Mouse (Mus musculus) embryonic facial prominence, embryonic 11.5 days (tissue): ENCODE results near the gene Rnf213. TPM values are rescaled to one million over a fixed set of nuclear protein-coding genes. Genes with fewer than 3 reads are reported as not detected.

ENCODE experiments used
- ATAC-seq: fragments of 200-750 bp; cut with Nextera tagmentation; replicated peaks from 2 replicates; pipeline ENCODE4 v1.8.0; 2017; ENCODE audit warnings: low read depth; ENCODE audit not compliant: insufficient number of reproducible peaks, low FRiP score, low TSS enrichment
- DNase-seq: peaks from one replicate; pipeline ENCODE4 v3.0.0-alpha.2; 2015; ENCODE audit warnings: low spot score
- H3K27ac ChIP-seq: fragments of 300-500 bp; sonication (generic); replicated peaks from 2 replicates; pipeline ENCODE4 v1.5.1; 2014; ENCODE audit warnings: mild to moderate bottlenecking, low read depth, low read length, control low read depth
- H3K27me3 ChIP-seq: fragments of 300-500 bp; sonication (generic); 2 replicates; pipeline ENCODE4 v1.6.1; 2014; ENCODE audit warnings: mild to moderate bottlenecking, low read length, moderate library complexity, mixed read lengths; ENCODE audit not compliant: control insufficient read depth, insufficient read depth
- H3K36me3 ChIP-seq: fragments of 300-500 bp; sonication (generic); replicated peaks from 2 replicates; pipeline ENCODE4 v1.6.1; 2014; ENCODE audit warnings: low read depth, mild to moderate bottlenecking, low read length, moderate library complexity, mixed read lengths; ENCODE audit not compliant: control insufficient read depth, insufficient read depth
- H3K4me1 ChIP-seq: fragments of 300-500 bp; sonication (generic); 2 replicates; pipeline ENCODE4 v1.6.1; 2014; ENCODE audit warnings: low read length, mixed read lengths; ENCODE audit not compliant: control insufficient read depth, insufficient read depth
- H3K4me2 ChIP-seq: fragments of 300-500 bp; sonication (generic); 2 replicates; pipeline ENCODE4 v1.6.1; 2014; ENCODE audit warnings: low read depth, mild to moderate bottlenecking, control low read depth, low read length, moderate library complexity
- H3K4me3 ChIP-seq: fragments of 300-500 bp; sonication (generic); 2 replicates; pipeline ENCODE4 v1.5.1; 2014; ENCODE audit warnings: low read depth, low read length, control low read depth
- H3K9ac ChIP-seq: fragments of 300-500 bp; sonication (generic); replicated peaks from 2 replicates; pipeline ENCODE4 v1.6.1; 2014; ENCODE audit warnings: mild to moderate bottlenecking, control low read depth, low read length
- H3K9me3 ChIP-seq: fragments of 300-500 bp; sonication (generic); replicated peaks from 2 replicates; pipeline ENCODE4 v1.6.1; 2016; ENCODE audit warnings: mild to moderate bottlenecking, low read length, inconsistent platforms, mixed read lengths; ENCODE audit not compliant: control insufficient read depth
- WGBS: fragments of 180-500 bp; shearing (Covaris S2); extraction: QIAGEN DNeasy Blood & Tissue Kit; methylation state at CpG from one replicate; pipeline ENCODE4 v1.1.7; 2014; 5-methylcytosine and 5-hydroxymethylcytosine counted together
- polyA plus RNA-seq: library from polyadenylated mRNA; unstranded; fragments of >200 nt; fragmentation: Nextera tagmentation; extraction: Ambion mirVana; gene quantifications from 2 replicates; pipeline ENCODE4 v1.2.1, GENCODE M21; 2014

Rnf213 gene
- polyA plus RNA-seq, 1 experiment from 2014 or later = 1.8 TPM

- 2% methylated on average over 35 of the region's 40 CpGs for WGBS
- Histone ChIP-seq H3K4me2 (peak within 1 kb of the TSS; percentile 94), H3K4me3 (peak within 1 kb of the TSS; percentile 69), H3K4me1 (no peaks in the 10 kb centered on the region), H3K9ac (peak within 1 kb of the TSS; percentile 77), H3K9me3 (no peaks in the 10 kb centered on the region), H3K36me3 (no peaks in the 10 kb centered on the region), H3K27ac (0 out of 2 replicates have a peak within 1 kb of the TSS, but pooled peaks have one; percentile 32), H3K27me3 (no peaks in the 10 kb centered on the region)
- DNase-seq (peak; percentile 91), ATAC-seq (peak; percentile 91)
These were observed 37.2 kb upstream of the Rnf213 start, which contains the start of the genes Sgsh and Slc26a11 for GRCm38 (mm10) chr11:119355443-119356385. Gene Sgsh, minus strand, starts transcription at chr11:119355536. Gene Slc26a11, plus strand, starts transcription at chr11:119355557.

DNA sequence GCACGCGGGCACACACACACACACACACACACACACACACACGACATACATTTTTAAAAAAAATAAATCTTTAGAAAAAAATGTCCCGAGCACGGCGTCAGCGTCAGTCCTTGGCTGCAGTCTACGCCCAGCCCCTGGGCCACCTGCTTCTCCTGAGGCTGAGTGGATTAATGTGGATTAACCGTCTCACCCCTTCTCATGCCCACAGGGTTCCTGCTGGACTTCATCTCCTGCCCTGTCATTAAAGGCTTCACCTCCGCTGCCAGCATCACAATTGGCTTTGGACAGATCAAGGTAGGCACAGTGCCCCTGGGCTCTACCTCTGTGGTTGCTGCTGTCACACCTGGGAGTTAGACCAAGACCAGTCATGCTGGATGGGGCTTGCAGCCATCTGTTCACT is 33.8 kb upstream of the Rnf213 start:
- WGBS = 86% methylated on average over 10 of the region's 10 CpGs
- H3K9ac ChIP-seq = no peak overlapping the region
- H3K27me3 ChIP-seq = no peaks in the 10 kb centered on the region

DNA sequence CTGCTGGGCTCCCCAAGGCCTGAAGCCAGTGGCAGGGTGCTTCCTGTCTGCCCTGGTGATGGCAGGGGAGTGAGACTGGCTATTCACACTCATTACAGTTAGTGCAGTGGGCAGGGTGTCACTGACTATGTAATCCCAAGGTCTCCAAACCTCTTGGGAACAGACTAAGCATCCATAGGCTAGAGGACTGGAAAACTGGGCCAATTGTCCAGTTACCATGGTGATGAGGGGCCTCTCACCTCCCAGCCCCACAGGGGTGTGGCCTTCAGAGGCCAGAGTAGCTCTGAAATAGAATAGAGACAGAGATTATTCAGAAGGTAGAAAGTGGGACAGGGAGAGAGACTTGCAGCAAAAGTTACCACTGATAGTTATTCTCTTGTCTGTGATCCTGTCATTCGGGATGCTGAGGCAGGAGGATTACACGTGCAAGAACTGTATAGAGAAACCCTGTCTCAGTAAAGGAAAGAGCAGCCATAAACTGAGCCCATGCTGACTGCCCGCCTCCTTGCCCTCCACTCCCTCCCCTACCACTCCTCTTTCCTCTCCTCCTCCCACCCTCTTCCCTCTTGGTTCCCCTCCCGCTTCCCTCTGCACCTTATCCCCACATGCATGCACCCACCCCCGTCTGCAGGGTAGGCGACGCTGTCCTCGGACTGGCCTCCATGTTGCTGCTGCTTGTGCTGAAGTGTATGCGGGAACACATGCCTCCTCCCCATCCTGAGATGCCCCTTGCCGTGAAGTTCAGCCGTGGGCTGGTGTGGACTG is 29.9 kb upstream of the Rnf213 start:
- peak; percentile 64 for ATAC-seq
- peak; percentile 21 for DNase-seq
- Histone ChIP-seq H3K4me1 (no peaks in the 10 kb centered on the region; the same call in 1 of the 2 replicates), H3K4me2 (peak overlapping the region; percentile 22; the same call in 1 of the 2 replicates), H3K9ac (peak overlapping the region; percentile 22; the same call in 1 of the 2 replicates), H3K9me3 (no peaks in the 10 kb centered on the region), H3K36me3 (no peaks in the 10 kb centered on the region; the same call in 1 of the 2 replicates), H3K27me3 (no peaks in the 10 kb centered on the region), H3K27ac (no peak overlapping the region), H3K4me3 (no peak overlapping the region)
- WGBS = 31% methylated on average over 11 of the region's 11 CpGs

More for the DNA sequence above, 33.8 kb upstream of the Rnf213 start:
- Histone ChIP-seq H3K4me3 (no peak overlapping the region), H3K9me3 (no peaks in the 10 kb centered on the region), H3K4me2 (no peak overlapping the region), H3K36me3 (no peaks in the 10 kb centered on the region; the same call in 1 of the 2 replicates), H3K27ac (no peak overlapping the region), H3K4me1 (no peaks in the 10 kb centered on the region; the same call in 1 of the 2 replicates)
- DNase-seq = no peak
- ATAC-seq = no peak

GRCm38 (mm10) chr11:119363534-119364145 is 29.3 kb upstream of the Rnf213 start:
- H3K27me3 ChIP-seq = no peaks in the 10 kb centered on the region
- DNase-seq = peak; percentile 86
- WGBS = 35% methylated on average over 11 of the region's 11 CpGs
- H3K36me3 ChIP-seq = no peaks in the 10 kb centered on the region; the same call in 1 of the 2 replicates
- H3K4me1 ChIP-seq = no peaks in the 10 kb centered on the region; the same call in 1 of the 2 replicates
- no peaks in the 10 kb centered on the region for H3K9me3 ChIP-seq
- H3K9ac ChIP-seq = no peak overlapping the region
- H3K4me3 ChIP-seq = no peak overlapping the region
- peak overlapping the region; percentile 22; the same call in 1 of the 2 replicates for H3K4me2 ChIP-seq
- ATAC-seq = peak; percentile 86
- H3K27ac ChIP-seq = no peak overlapping the region

DNA sequence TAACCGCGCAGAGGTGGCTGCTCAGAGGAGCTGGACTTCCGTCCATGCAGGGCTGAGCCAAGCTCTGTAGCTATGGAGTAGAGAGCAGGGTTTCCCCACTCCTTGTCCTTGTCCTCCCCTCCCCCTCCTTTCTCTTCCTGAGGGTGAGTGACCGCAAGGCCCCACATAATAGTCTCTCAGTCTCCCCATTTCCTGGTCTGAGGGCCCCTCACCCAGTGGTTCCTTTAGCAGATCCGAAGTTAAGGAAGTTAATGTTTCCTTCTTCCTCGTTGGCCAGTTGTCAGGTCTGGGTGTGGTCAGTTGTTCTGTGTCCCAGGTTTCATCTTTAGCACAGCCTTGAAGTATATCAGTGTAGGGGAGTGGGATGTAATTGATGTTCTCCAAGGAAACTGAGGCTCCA is 17.5 kb upstream of the Rnf213 start:
- ATAC-seq (no peak), DNase-seq (no peak)
- 78% methylated on average over 6 of the region's 6 CpGs for WGBS
- Histone ChIP-seq H3K9ac (no peak overlapping the region), H3K27me3 (no peaks in the 10 kb centered on the region), H3K4me2 (no peak overlapping the region), H3K9me3 (no peaks in the 10 kb centered on the region), H3K27ac (no peak overlapping the region), H3K36me3 (no peaks in the 10 kb centered on the region; the same call in none of the 2 replicates), H3K4me3 (no peak overlapping the region), H3K4me1 (no peaks in the 10 kb centered on the region)

- WGBS = 90% methylated on average over 11 of the region's 11 CpGs
- H3K4me1 ChIP-seq = no peaks in the 10 kb centered on the region
- H3K4me3 ChIP-seq = no peak overlapping the region
- H3K27ac ChIP-seq = no peak overlapping the region
- H3K4me2 ChIP-seq = no peak overlapping the region
- no peak overlapping the region for H3K9ac ChIP-seq
- H3K9me3 ChIP-seq = no peaks in the 10 kb centered on the region
- DNase-seq (no peak), ATAC-seq (no peak)
- no peaks in the 10 kb centered on the region; the same call in none of the 2 replicates for H3K36me3 ChIP-seq
- no peaks in the 10 kb centered on the region for H3K27me3 ChIP-seq
These were observed 15.6 kb upstream of the Rnf213 start for GRCm38 (mm10) chr11:119377326-119377725.

- H3K9ac ChIP-seq = no peak overlapping the region
- ATAC-seq = no peak
- 97% methylated on average over 1 of the region's 1 CpGs for WGBS
These were observed 14.3 kb upstream of the Rnf213 start for GRCm38 (mm10) chr11:119378551-119378950.

More at GRCm38 (mm10) chr11:119378551-119378950, 14.3 kb upstream of the Rnf213 start:
- Histone ChIP-seq H3K4me1 (no peaks in the 10 kb centered on the region), H3K27me3 (no peaks in the 10 kb centered on the region), H3K4me2 (no peak overlapping the region), H3K9me3 (no peaks in the 10 kb centered on the region), H3K27ac (no peak overlapping the region), H3K36me3 (no peaks in the 10 kb centered on the region; the same call in none of the 2 replicates), H3K4me3 (no peak overlapping the region)
- no peak for DNase-seq
